Mouse (Mus musculus): ENCODE results near the gene Adamts17.

DNA sequence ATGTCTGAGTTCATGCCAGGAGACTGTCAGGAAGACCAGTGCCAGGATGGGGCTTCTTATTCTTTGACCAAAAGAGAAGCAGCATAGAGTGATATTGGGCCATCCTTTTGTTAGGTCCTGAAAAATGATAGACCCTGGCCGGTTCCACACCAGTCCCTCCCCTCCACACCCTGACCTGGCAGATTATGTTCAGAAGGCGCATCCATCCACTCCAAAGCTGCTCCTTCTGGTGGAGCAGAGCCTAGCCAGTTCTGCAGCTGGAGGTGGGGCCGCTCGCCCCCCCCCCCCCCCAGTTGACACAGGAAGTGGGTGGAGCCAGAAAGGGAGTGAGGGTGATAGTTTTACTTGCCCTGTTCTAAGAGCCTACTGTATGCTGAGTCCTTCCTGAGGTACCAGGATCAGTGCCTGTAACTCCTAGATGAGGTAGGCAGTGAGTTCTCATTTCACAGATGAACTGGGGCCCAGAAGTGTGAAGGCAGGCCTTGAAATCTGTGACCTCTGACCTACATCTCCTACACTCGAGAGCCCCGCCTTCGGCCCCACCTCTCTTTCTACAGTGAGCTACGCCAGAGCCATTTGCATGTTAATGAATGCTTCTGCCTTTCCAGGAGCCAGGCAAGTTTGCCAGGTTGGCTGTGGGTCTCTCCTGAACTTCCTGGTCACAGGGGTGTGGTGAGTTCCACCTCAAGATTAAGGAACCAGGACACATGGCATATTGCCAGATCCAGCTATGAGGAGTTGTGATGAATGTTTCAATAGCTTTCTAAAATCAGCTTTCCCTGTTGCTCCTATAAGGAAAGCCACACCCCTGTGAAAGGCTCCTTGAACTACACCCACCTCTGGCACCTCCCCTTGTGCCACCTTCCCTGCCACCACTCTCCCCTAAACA is 49.4 kb upstream of the Adamts17 start:
- TF ChIP-seq ZC3H11A (IDR thresholded peaks at IDR 0.05; ENCODE audit: low read depth, low read length) (no peak), POLR2A (IDR thresholded peaks at IDR 0.05; ENCODE audit: low read depth, low read length) (no peak), SIN3A (IDR thresholded peaks at IDR 0.05; ENCODE audit: low read length) (no peak), MAX (IDR thresholded peaks at IDR 0.05; ENCODE audit: low read length) (no peak), ZMIZ1 (IDR thresholded peaks at IDR 0.05; ENCODE audit: low read depth, low read length) (no peak), ELF1 (IDR thresholded peaks at IDR 0.05; ENCODE audit: low read depth, low read length) (no peak)
